Mouse (Mus musculus): ENCODE measurements around the gene Plk3. TPM values are rescaled to one million over a fixed set of nuclear protein-coding genes. Genes with fewer than 3 reads are reported as not detected.

Plk3 gene
- polyA plus RNA-seq, 1 experiment from 2014 or later = 24.8 TPM

DNA sequence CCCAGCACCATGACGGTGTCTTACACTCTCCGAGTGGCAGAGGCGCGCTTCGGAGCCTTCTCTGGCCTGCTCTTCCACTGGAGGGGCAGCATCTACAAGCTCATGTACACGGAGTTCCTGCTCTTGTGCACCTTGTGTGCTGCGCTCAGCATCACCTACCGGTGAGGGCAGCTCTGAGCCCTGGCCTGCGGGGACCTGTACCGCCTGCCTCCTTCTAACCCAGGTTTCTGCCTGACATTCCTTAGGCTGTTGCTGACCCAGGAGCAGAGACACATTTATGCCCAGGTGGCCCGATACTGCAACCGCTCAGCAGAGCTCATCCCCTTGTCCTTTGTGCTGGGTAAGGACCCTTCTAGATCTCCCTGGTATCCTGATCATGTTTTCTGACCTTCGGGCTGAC is 11.5 kb upstream of the Plk3 start:
- no peak overlapping the region for H3K4me2 ChIP-seq (ENCODE audit: low read length)
- H3K9ac ChIP-seq (ENCODE audit: low read depth, low read length) = no peak overlapping the region
- no peak overlapping the region for H3K27ac ChIP-seq (ENCODE audit: low read depth, low read length)
- no peak for ATAC-seq
- H3K9me3 ChIP-seq (ENCODE audit: control insufficient read depth, low read length) = no peaks in the 10 kb centered on the region
- peaks cover 5% of the 10 kb centered on the region for H3K36me3 ChIP-seq (ENCODE audit: control insufficient read depth, insufficient read depth, low read length)
- no peaks in the 10 kb centered on the region for H3K27me3 ChIP-seq (replicated peaks; ENCODE audit: control insufficient read depth, insufficient read depth, low read length)
- 96% methylated on average over 13 of the region's 13 CpGs for WGBS
- no peak overlapping the region for H3K4me3 ChIP-seq (ENCODE audit: low read length)
- H3K4me1 ChIP-seq (ENCODE audit: control insufficient read depth, insufficient read depth, low read depth, low read length) = no peaks in the 10 kb centered on the region

DNA sequence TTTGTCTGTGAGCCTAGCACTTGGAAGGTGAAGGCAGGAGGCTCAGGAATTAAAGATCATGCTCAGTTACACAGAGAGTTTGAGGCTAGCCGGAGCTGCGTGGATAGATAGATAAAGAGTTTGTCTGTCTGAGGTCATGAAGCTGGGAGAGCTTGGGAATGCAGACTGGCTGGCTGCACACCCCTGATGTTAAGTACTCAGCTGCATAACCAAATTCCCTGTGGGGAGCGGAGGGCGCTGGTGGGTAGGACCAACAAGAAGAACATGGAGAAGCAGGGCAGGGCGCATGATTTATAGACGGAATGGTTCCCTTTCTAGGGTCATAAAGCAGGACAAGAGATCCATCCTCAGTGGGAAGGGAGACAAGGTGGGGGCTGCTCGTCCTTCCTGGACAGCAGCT is 9.3 kb upstream of the Plk3 start:
- no peak overlapping the region for H3K4me2 ChIP-seq (ENCODE audit: low read length)
- 63% methylated on average over 7 of the region's 7 CpGs for WGBS
- no peaks in the 10 kb centered on the region for H3K36me3 ChIP-seq (ENCODE audit: control insufficient read depth, insufficient read depth, low read length)
- ATAC-seq = no peak
- no peaks in the 10 kb centered on the region for H3K4me1 ChIP-seq (ENCODE audit: control insufficient read depth, insufficient read depth, low read depth, low read length)
- H3K4me3 ChIP-seq (ENCODE audit: low read length) = no peak overlapping the region
- no peak overlapping the region for H3K9ac ChIP-seq (ENCODE audit: low read depth, low read length)
- no peaks in the 10 kb centered on the region for H3K27me3 ChIP-seq (replicated peaks; ENCODE audit: control insufficient read depth, insufficient read depth, low read length)
- no peaks in the 10 kb centered on the region for H3K9me3 ChIP-seq (ENCODE audit: control insufficient read depth, low read length)
- no peak overlapping the region for H3K27ac ChIP-seq (ENCODE audit: low read depth, low read length)

DNA sequence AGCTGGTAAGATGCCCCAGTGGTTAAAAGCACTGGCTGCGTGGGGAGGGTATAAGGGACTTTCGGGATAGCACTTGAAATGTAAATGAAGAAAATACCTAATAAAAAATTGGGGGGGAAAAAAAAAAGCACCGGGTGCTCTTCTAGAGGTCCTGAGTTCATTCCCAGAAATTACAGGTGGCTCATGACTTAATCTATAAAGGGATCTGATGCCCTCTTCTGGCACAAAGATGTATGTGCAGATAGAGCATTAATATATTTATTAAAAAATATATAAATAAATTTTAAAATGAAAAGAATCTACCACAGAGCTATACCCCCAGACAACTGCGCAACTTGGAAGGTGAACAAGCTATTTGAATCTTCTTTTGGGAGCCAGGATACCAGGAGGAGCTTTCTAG is 6.8 kb upstream of the Plk3 start:
- Histone ChIP-seq H3K27ac (ENCODE audit: low read depth, low read length) (no peak overlapping the region), H3K4me3 (ENCODE audit: low read length) (no peak overlapping the region), H3K27me3 (replicated peaks; ENCODE audit: control insufficient read depth, insufficient read depth, low read length) (no peaks in the 10 kb centered on the region), H3K9me3 (ENCODE audit: control insufficient read depth, low read length) (no peaks in the 10 kb centered on the region), H3K4me1 (ENCODE audit: control insufficient read depth, insufficient read depth, low read depth, low read length) (no peaks in the 10 kb centered on the region), H3K36me3 (ENCODE audit: control insufficient read depth, insufficient read depth, low read length) (no peaks in the 10 kb centered on the region), H3K9ac (ENCODE audit: low read depth, low read length) (no peak overlapping the region), H3K4me2 (ENCODE audit: low read length) (no peak overlapping the region)
- WGBS = 39% methylated on average over 4 of the region's 4 CpGs
- no peak for ATAC-seq

DNA sequence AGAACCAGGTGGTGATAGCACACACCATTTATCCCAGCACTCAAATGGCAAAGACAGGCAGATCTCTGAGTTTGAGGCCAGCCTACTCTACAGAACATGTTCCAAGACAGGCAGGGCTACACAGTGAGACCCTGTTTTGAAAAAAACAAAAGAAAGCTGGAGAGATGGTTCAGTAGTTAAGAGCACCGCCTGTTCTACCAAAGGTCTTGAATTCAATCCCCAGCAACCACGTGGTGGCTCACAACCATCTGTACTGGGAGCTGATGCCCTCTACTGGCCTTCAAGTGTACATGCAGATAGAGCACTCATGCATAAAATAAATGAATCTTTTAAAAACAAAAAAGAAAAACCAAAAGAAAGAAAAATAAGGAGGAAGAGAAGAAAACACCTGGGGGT is 5.5 kb upstream of the Plk3 start:
- no peak overlapping the region for H3K4me3 ChIP-seq (ENCODE audit: low read length)
- no peaks in the 10 kb centered on the region for H3K36me3 ChIP-seq (ENCODE audit: control insufficient read depth, insufficient read depth, low read length)
- no peak overlapping the region for H3K27ac ChIP-seq (ENCODE audit: low read depth, low read length)
- no peak overlapping the region for H3K9ac ChIP-seq (ENCODE audit: low read depth, low read length)
- 2% methylated on average over 2 of the region's 2 CpGs for WGBS
- H3K27me3 ChIP-seq (replicated peaks; ENCODE audit: control insufficient read depth, insufficient read depth, low read length) = no peaks in the 10 kb centered on the region
- no peak overlapping the region for H3K4me2 ChIP-seq (ENCODE audit: low read length)
- no peak for ATAC-seq
- peaks cover 2% of the 10 kb centered on the region; the same call in 1 of the 2 replicates for H3K4me1 ChIP-seq (ENCODE audit: control insufficient read depth, insufficient read depth, low read depth, low read length)
- H3K9me3 ChIP-seq (ENCODE audit: control insufficient read depth, low read length) = no peaks in the 10 kb centered on the region

DNA sequence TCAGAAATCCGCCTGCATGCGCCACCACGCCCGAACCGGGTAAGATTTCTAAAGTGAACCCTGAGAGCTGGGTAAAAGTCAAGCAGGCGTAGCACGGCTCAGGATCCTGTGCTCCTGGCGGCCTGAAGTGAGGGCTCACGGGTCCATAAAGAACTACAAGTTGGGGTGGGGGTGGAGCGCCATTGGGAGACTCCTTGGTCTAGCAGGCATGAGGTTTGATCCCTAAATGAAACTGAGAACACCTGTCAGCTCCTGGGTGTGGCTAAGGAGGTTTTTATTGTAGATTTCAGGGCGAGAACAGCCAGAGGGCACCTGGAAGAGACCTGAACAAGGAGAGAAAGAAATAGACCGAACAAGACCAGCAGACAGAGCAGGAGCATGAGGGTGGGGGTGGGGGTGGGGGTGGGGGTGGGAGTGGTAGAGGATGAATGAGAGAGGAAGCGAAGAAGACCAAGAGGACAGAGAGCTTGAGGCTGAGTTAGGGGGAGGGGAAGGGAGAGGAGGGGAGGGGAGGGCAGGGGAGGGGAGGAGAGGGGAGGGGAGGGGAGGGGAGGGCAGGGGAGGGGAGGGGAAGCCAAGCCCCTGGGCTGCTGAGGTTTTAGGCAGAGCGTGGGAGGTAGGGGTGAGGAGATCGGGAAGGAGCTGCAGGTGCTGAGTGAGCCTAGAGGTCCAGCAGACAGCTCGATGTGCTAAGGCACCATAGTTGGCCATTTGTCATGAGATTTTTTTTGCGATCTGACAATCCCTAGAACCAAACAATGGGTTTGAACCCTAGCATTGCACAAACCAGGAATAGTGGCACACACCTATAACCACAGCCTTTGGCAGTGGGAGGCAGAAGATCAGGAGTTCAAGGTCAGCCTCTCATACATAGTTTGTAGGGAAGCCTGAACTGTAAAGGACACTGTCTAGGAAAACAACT is 4.8 kb upstream of the Plk3 start:
- Histone ChIP-seq H3K4me1 (ENCODE audit: control insufficient read depth, insufficient read depth, low read depth, low read length) (peaks cover 3% of the 10 kb centered on the region; the same call in 1 of the 2 replicates), H3K27ac (ENCODE audit: low read depth, low read length) (no peak overlapping the region), H3K27me3 (replicated peaks; ENCODE audit: control insufficient read depth, insufficient read depth, low read length) (no peaks in the 10 kb centered on the region), H3K4me2 (ENCODE audit: low read length) (no peak overlapping the region), H3K9me3 (ENCODE audit: control insufficient read depth, low read length) (no peaks in the 10 kb centered on the region), H3K4me3 (ENCODE audit: low read length) (no peak overlapping the region), H3K36me3 (ENCODE audit: control insufficient read depth, insufficient read depth, low read length) (no peaks in the 10 kb centered on the region), H3K9ac (ENCODE audit: low read depth, low read length) (no peak overlapping the region)
- 69% methylated on average over 16 of the region's 17 CpGs for WGBS
- ATAC-seq = no peak

DNA sequence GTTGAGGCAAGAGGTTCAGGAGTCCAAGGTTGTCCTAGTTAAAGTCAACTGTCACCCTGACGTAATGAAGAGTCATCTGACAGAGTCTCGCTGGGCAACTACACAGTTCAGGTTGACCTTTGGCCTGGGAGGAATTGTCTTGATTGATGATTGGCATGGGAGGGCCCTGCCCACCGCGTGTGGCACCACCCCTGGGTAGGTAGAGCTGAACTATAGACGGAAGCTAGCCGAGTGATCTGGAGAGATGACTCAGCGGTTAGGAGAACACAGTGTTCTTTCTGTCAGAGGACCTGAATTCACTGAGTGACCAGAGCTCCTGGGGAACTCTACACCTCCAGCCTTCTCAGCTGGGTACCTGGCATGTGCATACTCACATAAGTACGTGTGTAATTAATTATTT is 2.3 kb upstream of the Plk3 start:
- Histone ChIP-seq H3K4me2 (ENCODE audit: low read length) (no peak overlapping the region), H3K4me1 (ENCODE audit: control insufficient read depth, insufficient read depth, low read depth, low read length) (peaks cover 16% of the 10 kb centered on the region), H3K27ac (ENCODE audit: low read depth, low read length) (no peak overlapping the region), H3K9me3 (ENCODE audit: control insufficient read depth, low read length) (no peaks in the 10 kb centered on the region), H3K27me3 (replicated peaks; ENCODE audit: control insufficient read depth, insufficient read depth, low read length) (no peaks in the 10 kb centered on the region), H3K9ac (ENCODE audit: low read depth, low read length) (no peak overlapping the region), H3K36me3 (ENCODE audit: control insufficient read depth, insufficient read depth, low read length) (peaks cover 5% of the 10 kb centered on the region; the same call in 1 of the 2 replicates), H3K4me3 (ENCODE audit: low read length) (no peak overlapping the region)
- no peak for ATAC-seq
- 24% methylated on average over 8 of the region's 8 CpGs for WGBS

DNA sequence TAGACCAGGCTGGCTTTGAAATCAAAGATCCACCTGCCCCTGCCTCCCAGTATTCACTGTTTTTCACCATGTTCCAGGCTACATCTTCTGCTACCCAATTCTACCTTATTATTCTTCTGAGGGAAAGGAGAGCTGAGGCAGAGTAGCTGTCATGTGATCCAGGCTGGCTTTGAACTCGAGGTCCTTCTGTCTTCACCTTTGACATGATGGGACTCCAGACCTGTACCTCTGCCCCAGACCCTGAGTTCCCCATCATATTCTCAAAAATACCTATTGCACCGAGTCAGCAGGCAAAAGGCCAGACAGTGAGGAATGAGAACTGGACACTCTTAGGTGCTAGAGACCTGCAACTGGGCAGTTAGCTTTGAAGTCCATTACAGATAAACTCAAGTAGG is 835 bp upstream of the Plk3 start:
- H3K4me3 ChIP-seq (ENCODE audit: low read length) = no peak overlapping the region
- no peaks in the 10 kb centered on the region for H3K9me3 ChIP-seq (ENCODE audit: control insufficient read depth, low read length)
- no peaks in the 10 kb centered on the region for H3K27me3 ChIP-seq (replicated peaks; ENCODE audit: control insufficient read depth, insufficient read depth, low read length)
- no peak for ATAC-seq
- H3K9ac ChIP-seq (ENCODE audit: low read depth, low read length) = no peak overlapping the region
- H3K4me2 ChIP-seq (ENCODE audit: low read length) = peak overlapping the region; percentile 84
- H3K4me1 ChIP-seq (ENCODE audit: control insufficient read depth, insufficient read depth, low read depth, low read length) = peaks cover 16% of the 10 kb centered on the region
- peaks cover 12% of the 10 kb centered on the region; the same call in 1 of the 2 replicates for H3K36me3 ChIP-seq (ENCODE audit: control insufficient read depth, insufficient read depth, low read length)
- H3K27ac ChIP-seq (ENCODE audit: low read depth, low read length) = no peak overlapping the region
- WGBS = 36% methylated on average over 2 of the region's 2 CpGs

DNA sequence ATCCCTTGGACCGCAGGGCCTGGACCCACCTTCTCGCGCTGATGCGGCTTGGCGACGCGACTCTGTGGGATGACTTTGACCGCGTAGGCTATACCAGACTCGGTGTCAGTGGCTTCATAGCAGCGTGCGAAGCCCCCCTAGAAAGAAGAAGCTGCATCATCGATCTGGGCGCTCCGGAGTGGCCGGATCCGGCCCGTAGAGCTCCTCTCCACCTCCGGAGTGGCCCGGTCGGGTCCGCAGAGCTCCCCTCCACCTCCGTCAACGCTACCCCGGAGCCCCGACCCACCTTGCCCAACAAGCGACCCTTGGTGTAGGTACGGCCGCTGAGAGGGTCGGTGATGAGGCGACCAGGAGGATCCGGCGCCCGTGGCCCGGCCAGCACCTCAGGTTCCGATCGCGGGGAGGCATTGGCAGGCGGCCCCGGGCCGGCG is 382 bp downstream of the Plk3 start:
- Histone ChIP-seq H3K4me3 (ENCODE audit: low read length) (peak overlapping the region; percentile 80), H3K4me1 (ENCODE audit: control insufficient read depth, insufficient read depth, low read depth, low read length) (peaks cover 16% of the 10 kb centered on the region), H3K4me2 (ENCODE audit: low read length) (peak overlapping the region; percentile 84), H3K9me3 (ENCODE audit: control insufficient read depth, low read length) (no peaks in the 10 kb centered on the region), H3K36me3 (ENCODE audit: control insufficient read depth, insufficient read depth, low read length) (peaks cover 18% of the 10 kb centered on the region), H3K27me3 (replicated peaks; ENCODE audit: control insufficient read depth, insufficient read depth, low read length) (no peaks in the 10 kb centered on the region), H3K27ac (ENCODE audit: low read depth, low read length) (peak overlapping the region; percentile 85), H3K9ac (ENCODE audit: low read depth, low read length) (peak overlapping the region; percentile 92)
- under 1% methylated on average over 40 of the region's 42 CpGs for WGBS
- ATAC-seq = peak; percentile 44

DNA sequence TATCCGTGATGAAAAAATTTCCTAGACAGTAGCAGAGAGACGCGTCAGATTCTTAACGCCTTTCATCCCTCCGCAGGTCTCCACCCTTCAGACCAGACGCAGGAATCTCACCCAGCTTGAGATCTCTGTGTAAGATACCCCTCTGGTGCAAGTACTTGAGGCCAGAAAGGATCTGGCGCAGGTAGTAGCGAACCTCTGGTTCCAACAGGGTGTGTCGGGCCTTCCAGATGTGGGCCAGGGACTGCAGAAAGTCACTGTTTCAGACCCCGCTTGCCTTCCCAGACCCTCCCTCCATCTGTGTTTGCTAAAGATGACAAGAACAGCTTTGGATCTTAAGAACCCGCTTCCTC is 994 bp downstream of the Plk3 start:
- H3K27ac ChIP-seq (ENCODE audit: low read depth, low read length) = peak overlapping the region; percentile 85; the same call in 1 of the 2 replicates
- H3K4me1 ChIP-seq (ENCODE audit: control insufficient read depth, insufficient read depth, low read depth, low read length) = peaks cover 16% of the 10 kb centered on the region
- peaks cover 24% of the 10 kb centered on the region for H3K36me3 ChIP-seq (ENCODE audit: control insufficient read depth, insufficient read depth, low read length)
- peak overlapping the region; percentile 80 for H3K4me3 ChIP-seq (ENCODE audit: low read length)
- H3K27me3 ChIP-seq (replicated peaks; ENCODE audit: control insufficient read depth, insufficient read depth, low read length) = no peaks in the 10 kb centered on the region
- H3K4me2 ChIP-seq (ENCODE audit: low read length) = peak overlapping the region; percentile 84
- no peak for ATAC-seq
- H3K9ac ChIP-seq (ENCODE audit: low read depth, low read length) = peak overlapping the region; percentile 92
- H3K9me3 ChIP-seq (ENCODE audit: control insufficient read depth, low read length) = no peaks in the 10 kb centered on the region
- 8% methylated on average over 11 of the region's 11 CpGs for WGBS
